Mouse (Mus musculus) right cerebral cortex, postnatal 4 days (tissue): Measurements from ENCODE around the gene Med16.

Experiments used
- DNase-seq: peaks from one replicate; pipeline ENCODE4 v3.0.0-alpha.2; 2022

Gene Med16

GRCm38 (mm10) chr10:79883297-79884084 is 25.2 kb downstream of the Med16 start:
- DNase-seq = peak; percentile 85

- no peak for DNase-seq
Observed at GRCm38 (mm10) chr10:79881981-79882380, 26.7 kb downstream of the Med16 start.

GRCm38 (mm10) chr10:79880721-79881120 is 28.0 kb downstream of the Med16 start:
- no peak for DNase-seq

GRCm38 (mm10) chr10:79879527-79879926 is 29.2 kb downstream of the Med16 start:
- no peak for DNase-seq

GRCm38 (mm10) chr10:79877757-79878156 is 31.0 kb downstream of the Med16 start:
- no peak for DNase-seq

- DNase-seq = no peak
Observed at GRCm38 (mm10) chr10:79877174-79877573, 31.5 kb downstream of the Med16 start.

GRCm38 (mm10) chr10:79874290-79874862 is 34.3 kb downstream of the Med16 start, which contains the start of the genes Prtn3 and Plppr3:
Prtn3 (plus strand) TSS chr10:79874476.
Plppr3 (minus strand) TSS chr10:79874634.
- DNase-seq = peak; percentile 73

- no peak for DNase-seq
Observed at GRCm38 (mm10) chr10:79873715-79874289, 34.9 kb downstream of the Med16 start.

- DNase-seq = no peak
Observed at GRCm38 (mm10) chr10:79873313-79873712, 35.4 kb downstream of the Med16 start.

- no peak for DNase-seq
Observed at GRCm38 (mm10) chr10:79872862-79873261, 35.9 kb downstream of the Med16 start.

GRCm38 (mm10) chr10:79871845-79872244 is 36.9 kb downstream of the Med16 start:
- no peak for DNase-seq

- DNase-seq = no peak
Observed at GRCm38 (mm10) chr10:79866601-79867000, 42.1 kb downstream of the Med16 start.

GRCm38 (mm10) chr10:79865801-79866295 is 42.9 kb downstream of the Med16 start:
- DNase-seq = no peak

GRCm38 (mm10) chr10:79865189-79865601 is 43.5 kb downstream of the Med16 start:
- DNase-seq = peak; percentile 14

GRCm38 (mm10) chr10:79864351-79865188 is 44.2 kb downstream of the Med16 start:
- DNase-seq = no peak

GRCm38 (mm10) chr10:79862925-79863324 is 45.8 kb downstream of the Med16 start:
- DNase-seq = peak; percentile 29

- peak; percentile 12 for DNase-seq
Observed at GRCm38 (mm10) chr10:79862049-79862788, 46.5 kb downstream of the Med16 start.

- DNase-seq = no peak
Observed at GRCm38 (mm10) chr10:79861230-79862048, 47.3 kb downstream of the Med16 start.

GRCm38 (mm10) chr10:79860079-79860911 is 48.4 kb downstream of the Med16 start:
- no peak for DNase-seq

GRCm38 (mm10) chr10:79859116-79859515 is 49.6 kb downstream of the Med16 start:
- no peak for DNase-seq
